Mouse (Mus musculus): ENCODE data around the gene Popdc2. TPM values are rescaled to one million over a fixed set of nuclear protein-coding genes. Genes with fewer than 3 reads are reported as not detected.

Gene Popdc2
- total and polyA plus RNA-seq, 3 experiments: 17.5 to 45.4 TPM; not detected in 1

DNA sequence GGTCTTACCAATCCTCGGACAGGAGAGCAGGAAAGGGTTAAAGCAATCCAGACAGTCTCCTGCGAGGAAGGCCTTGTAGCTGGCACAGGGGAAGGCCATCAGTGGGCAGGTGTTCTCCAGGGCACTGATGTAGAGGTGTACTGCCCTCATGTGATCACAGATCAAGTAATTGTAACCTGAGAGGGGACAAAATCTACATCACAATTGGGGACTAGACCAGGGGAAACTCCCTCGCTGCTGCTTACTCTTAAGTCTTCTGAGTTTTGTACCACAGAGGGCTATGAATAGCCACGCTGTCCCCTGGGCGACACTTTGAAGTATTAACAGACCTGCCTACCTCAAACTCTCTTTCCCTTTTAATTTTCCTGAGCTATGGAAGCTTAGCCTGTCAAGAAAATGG lies 45.6 kb downstream of the Popdc2 start:
- peaks cover 0 to 2% of the 10 kb centered on the region in 2 experiments; a peak in 1 of 4 replicates for H3K27me3 ChIP-seq (ENCODE audit: control insufficient read depth in 1 of 2, insufficient read depth in 2 of 2, low read length in 2 of 2)
- H3K4me1 ChIP-seq (ENCODE audit: control insufficient read depth in 1 of 2, insufficient read depth in 2 of 2, low read length in 2 of 2): peaks cover 0 to 13% of the 10 kb centered on the region in 2 experiments; a peak in 2 of 4 replicates
- H3K9ac ChIP-seq (ENCODE audit: control insufficient read depth, low read depth, low read length, poor library complexity, severe bottlenecking): no peak overlapping the region
- no peak for TF ChIP-seq POLR2A (IDR thresholded peaks at IDR 0.05; ENCODE audit: control insufficient read depth in 1 of 2, insufficient read depth in 1 of 2, low read depth in 1 of 2, low read length in 2 of 2, poor library complexity in 1 of 2)
- no peak for TF ChIP-seq EP300 (IDR thresholded peaks at IDR 0.05; ENCODE audit: low read depth in 1 of 2, low read length in 2 of 2)
- TF ChIP-seq CHD2 (IDR thresholded peaks at IDR 0.05; ENCODE audit: low read length): no peak
- no peak for TF ChIP-seq MXI1 (IDR thresholded peaks at IDR 0.05; ENCODE audit: low read depth, low read length)
- no peak for TF ChIP-seq KAT2A (conservative IDR thresholded peaks at IDR 0.05; ENCODE audit: low read depth, low read length)
- no peak for TF ChIP-seq GABPA (IDR thresholded peaks at IDR 0.05; ENCODE audit: low read depth, low read length)
- no peak for TF ChIP-seq NELFE (IDR thresholded peaks at IDR 0.05; ENCODE audit: low read depth, low read length)
- TF ChIP-seq CTCF (IDR thresholded peaks at IDR 0.05 in 2 of 3, conservative IDR thresholded peaks at IDR 0.05 in 1 of 3; ENCODE audit: control insufficient read depth in 1 of 3, insufficient read depth in 1 of 3, low read depth in 2 of 3, low read length in 3 of 3, poor library complexity in 1 of 3, severe bottlenecking in 1 of 3): no peak
- no peak for TF ChIP-seq ZKSCAN1 (IDR thresholded peaks at IDR 0.05; ENCODE audit: low read depth, low read length)
- TF ChIP-seq POLR2AphosphoS5 (IDR thresholded peaks at IDR 0.05; ENCODE audit: borderline replicate concordance, low read depth, low read length): no peak
- TF ChIP-seq ELF1 (IDR thresholded peaks at IDR 0.05; ENCODE audit: low read depth, low read length): no peak
- TF ChIP-seq SMC3 (IDR thresholded peaks at IDR 0.05; ENCODE audit: low read depth, low read length): no peak
- TF ChIP-seq MEF2A (IDR thresholded peaks at IDR 0.05; ENCODE audit: extremely low read depth, insufficient replicate concordance, low read depth, low read length, poor library complexity, severe bottlenecking): no peak
- no peaks in the 10 kb centered on the region for H3K9me3 ChIP-seq (replicated peaks; ENCODE audit: insufficient read depth, low read length)
- H3K79me2 ChIP-seq (ENCODE audit: control insufficient read depth, insufficient read depth, low read length, poor library complexity): no peaks in the 10 kb centered on the region
- H3K4me3 ChIP-seq (ENCODE audit: control insufficient read depth in 1 of 2, insufficient read depth in 1 of 2, low read depth in 2 of 2, low read length in 2 of 2): no peak overlapping the region
- DNase-seq (ENCODE audit: low read depth, low spot score): no peak
- no peaks in the 10 kb centered on the region; a peak in 1 of 4 replicates for H3K36me3 ChIP-seq (ENCODE audit: control insufficient read depth in 1 of 2, insufficient read depth in 2 of 2, low read length in 2 of 2)
- no peak overlapping the region for H3K27ac ChIP-seq (ENCODE audit: control insufficient read depth, low read depth, low read length)

DNA sequence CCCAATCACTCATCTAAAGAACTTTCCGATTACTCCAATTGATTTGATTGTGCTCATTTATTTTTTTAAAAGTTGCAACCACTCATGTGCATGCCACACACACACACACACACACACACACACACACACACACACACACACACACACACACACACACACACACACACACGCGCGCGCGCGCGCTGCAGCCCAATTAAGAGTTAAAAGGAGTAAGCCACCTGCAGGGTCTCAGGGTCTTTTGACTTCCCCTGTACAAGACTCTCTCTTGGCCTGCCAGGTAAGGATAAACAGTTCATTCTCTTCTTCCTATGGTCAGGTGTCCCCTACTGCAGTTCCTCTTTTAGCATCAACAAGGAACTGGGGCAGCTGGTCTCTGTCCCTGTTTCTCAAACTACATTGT lies 46.4 kb downstream of the Popdc2 start:
- no peak overlapping the region for H3K4me3 ChIP-seq (ENCODE audit: control insufficient read depth in 1 of 2, insufficient read depth in 1 of 2, low read depth in 2 of 2, low read length in 2 of 2)
- H3K36me3 ChIP-seq (ENCODE audit: control insufficient read depth in 1 of 2, insufficient read depth in 2 of 2, low read length in 2 of 2): no peaks in the 10 kb centered on the region; a peak in 1 of 4 replicates
- H3K79me2 ChIP-seq (ENCODE audit: control insufficient read depth, insufficient read depth, low read length, poor library complexity): no peaks in the 10 kb centered on the region
- no peak overlapping the region for H3K27ac ChIP-seq (ENCODE audit: control insufficient read depth, low read depth, low read length)
- no peak overlapping the region for H3K9ac ChIP-seq (ENCODE audit: control insufficient read depth, low read depth, low read length, poor library complexity, severe bottlenecking)
- no peak for TF ChIP-seq MAZ (IDR thresholded peaks at IDR 0.05; ENCODE audit: low read depth, low read length)
- H3K4me1 ChIP-seq (ENCODE audit: control insufficient read depth in 1 of 2, insufficient read depth in 2 of 2, low read length in 2 of 2): peaks cover 0 to 13% of the 10 kb centered on the region in 2 experiments; a peak in 2 of 4 replicates
- peaks cover 0 to 2% of the 10 kb centered on the region in 2 experiments; a peak in 1 of 4 replicates for H3K27me3 ChIP-seq (ENCODE audit: control insufficient read depth in 1 of 2, insufficient read depth in 2 of 2, low read length in 2 of 2)
- no peaks in the 10 kb centered on the region for H3K9me3 ChIP-seq (replicated peaks; ENCODE audit: insufficient read depth, low read length)
- no peak for DNase-seq (ENCODE audit: low read depth, low spot score)

DNA sequence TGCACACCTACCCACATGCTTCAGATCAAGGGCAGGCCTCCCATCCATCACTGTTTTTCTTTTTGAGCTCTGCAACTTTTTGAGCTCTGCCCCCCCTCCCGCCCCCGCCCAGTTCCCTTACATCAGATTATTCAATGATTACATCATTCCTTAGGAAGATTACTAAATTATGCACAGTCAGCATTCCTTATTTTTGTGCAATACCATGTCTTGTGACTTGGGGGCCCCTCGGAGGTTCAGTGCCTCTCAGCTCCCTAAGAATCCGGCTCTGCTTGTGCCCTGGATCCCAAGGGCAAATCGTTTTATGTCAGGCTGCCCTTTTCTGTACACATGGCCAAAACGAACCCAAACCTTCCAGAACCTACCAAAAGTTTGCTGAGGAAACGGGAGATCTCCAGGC lies 52.9 kb downstream of the Popdc2 start:
- H3K27ac ChIP-seq (ENCODE audit: control insufficient read depth, low read depth, low read length): no peak overlapping the region
- peaks cover 5 to 10% of the 10 kb centered on the region in 2 experiments for H3K27me3 ChIP-seq (ENCODE audit: control insufficient read depth in 1 of 2, insufficient read depth in 2 of 2, low read length in 2 of 2)
- no peak overlapping the region for H3K4me3 ChIP-seq (ENCODE audit: control insufficient read depth in 1 of 2, insufficient read depth in 1 of 2, low read depth in 2 of 2, low read length in 2 of 2)
- TF ChIP-seq USF2 (IDR thresholded peaks at IDR 0.05; ENCODE audit: borderline replicate concordance in 1 of 2, insufficient read depth in 1 of 2, low read depth in 1 of 2, low read length in 2 of 2) (no peak), MAFK (IDR thresholded peaks at IDR 0.05; ENCODE audit: borderline replicate concordance, low read depth, low read length) (0 out of 2 replicates have a peak, but pooled peaks have one; percentile 33)
- H3K79me2 ChIP-seq (ENCODE audit: control insufficient read depth, insufficient read depth, low read length, poor library complexity): no peaks in the 10 kb centered on the region
- no peak for DNase-seq (ENCODE audit: low read depth, low spot score)
- no peak overlapping the region for H3K9ac ChIP-seq (ENCODE audit: control insufficient read depth, low read depth, low read length, poor library complexity, severe bottlenecking)
- H3K4me1 ChIP-seq (ENCODE audit: control insufficient read depth in 1 of 2, insufficient read depth in 2 of 2, low read length in 2 of 2): no peaks in the 10 kb centered on the region
- H3K9me3 ChIP-seq (replicated peaks; ENCODE audit: insufficient read depth, low read length): no peaks in the 10 kb centered on the region
- no peaks in the 10 kb centered on the region for H3K36me3 ChIP-seq (ENCODE audit: control insufficient read depth in 1 of 2, insufficient read depth in 2 of 2, low read length in 2 of 2)
